Mouse (Mus musculus) midbrain, embryonic 16.5 days (tissue): ENCODE results near the gene Ect2l. TPM values are rescaled to one million over a fixed set of nuclear protein-coding genes. Genes with fewer than 3 reads are reported as not detected.

Source experiments
- ATAC-seq: fragments of 200-750 bp; cut with Nextera tagmentation; 2 replicates; pipeline ENCODE4 v1.8.0; 2017; ENCODE audit warnings: moderate TSS enrichment
- H3K27ac ChIP-seq: fragments of 300-500 bp; sonication (generic); 2 replicates; pipeline ENCODE4 v1.5.1; 2014; ENCODE audit warnings: mild to moderate bottlenecking, low read length, mixed read lengths
- H3K27me3 ChIP-seq: fragments of 300-500 bp; sonication (generic); 2 replicates; pipeline ENCODE4 v1.6.1; 2014; ENCODE audit warnings: low read depth, low read length, mixed read lengths; ENCODE audit not compliant: control insufficient read depth, insufficient read depth
- H3K36me3 ChIP-seq: fragments of 300-500 bp; sonication (generic); 2 replicates; pipeline ENCODE4 v1.6.1; 2014; ENCODE audit warnings: mild to moderate bottlenecking, low read length, moderate library complexity, mixed read lengths; ENCODE audit not compliant: control insufficient read depth, insufficient read depth
- H3K4me1 ChIP-seq: fragments of 300-500 bp; sonication (generic); 2 replicates; pipeline ENCODE4 v1.6.1; 2014; ENCODE audit warnings: mild to moderate bottlenecking, low read length, mixed read lengths; ENCODE audit not compliant: control insufficient read depth, insufficient read depth
- H3K4me2 ChIP-seq: fragments of 300-500 bp; sonication (generic); 2 replicates; pipeline ENCODE4 v1.6.1; 2014; ENCODE audit warnings: mild to moderate bottlenecking, low read length, mixed read lengths
- H3K4me3 ChIP-seq: fragments of 300-500 bp; sonication (generic); 2 replicates; pipeline ENCODE4 v1.5.1; 2014; ENCODE audit warnings: low read depth, mild to moderate bottlenecking, low read length, moderate library complexity, mixed read lengths
- H3K9ac ChIP-seq: fragments of 300-500 bp; sonication (generic); 2 replicates; pipeline ENCODE4 v1.6.1; 2014; ENCODE audit warnings: low read depth, low read length, mixed read lengths
- H3K9me3 ChIP-seq: fragments of 300-500 bp; sonication (generic); replicated peaks from 2 replicates; pipeline ENCODE4 v1.6.1; 2014; ENCODE audit warnings: mild to moderate bottlenecking, low read length, mixed read lengths; ENCODE audit not compliant: control insufficient read depth, poor library complexity, severe bottlenecking
- WGBS: fragments of 180-500 bp; shearing (Covaris S2); extraction: QIAGEN DNeasy Blood & Tissue Kit; methylation state at CpG from one replicate; pipeline ENCODE4 v1.1.7; 2014; 5-methylcytosine and 5-hydroxymethylcytosine counted together
- polyA plus RNA-seq: library from polyadenylated mRNA; unstranded; fragments of >200 nt; fragmentation: Nextera tagmentation; extraction: Ambion mirVana; gene quantifications from 2 replicates; pipeline ENCODE4 v1.2.1, GENCODE M21; 2015

Ect2l gene
- 0.32 and 0.33 TPM in 2 replicates for polyA plus RNA-seq

DNA sequence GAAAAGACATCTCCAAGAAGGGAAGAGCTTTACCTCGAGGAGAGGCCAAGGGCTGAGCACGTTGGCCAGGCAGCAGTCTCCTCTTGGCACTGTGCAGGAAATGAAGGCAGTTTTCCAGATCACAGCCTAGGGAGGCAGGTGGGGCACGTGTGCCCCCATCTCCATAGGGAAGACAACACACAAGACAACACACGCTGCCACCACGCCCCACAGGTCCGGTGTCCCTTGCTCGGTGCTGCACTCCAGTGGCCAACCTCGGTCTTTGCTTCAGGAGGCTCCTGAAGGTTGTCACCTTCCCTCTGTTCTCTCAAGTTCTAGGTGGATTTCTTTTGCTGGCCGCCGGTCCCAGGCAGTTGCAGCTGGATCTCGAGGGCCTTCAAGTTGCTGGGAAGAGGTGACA lies at the start of gene Ect2l:
Ect2l (minus strand) TSS at position 165 of the 400 bp plus-strand sequence.
- H3K27ac ChIP-seq: no peak within 1 kb of the TSS
- no peaks in the 10 kb centered on the region for H3K27me3 ChIP-seq
- no peak for ATAC-seq
- H3K4me2 ChIP-seq: peak within 1 kb of the TSS; percentile 26; the same call in 1 of the 2 replicates
- no peak within 1 kb of the TSS for H3K9ac ChIP-seq
- no peak within 1 kb of the TSS for H3K4me3 ChIP-seq
- H3K4me1 ChIP-seq: no peaks in the 10 kb centered on the region
- 14% methylated on average over 11 of the region's 11 CpGs for WGBS
- no peaks in the 10 kb centered on the region; the same call in 1 of the 2 replicates for H3K36me3 ChIP-seq
- no peaks in the 10 kb centered on the region for H3K9me3 ChIP-seq

DNA sequence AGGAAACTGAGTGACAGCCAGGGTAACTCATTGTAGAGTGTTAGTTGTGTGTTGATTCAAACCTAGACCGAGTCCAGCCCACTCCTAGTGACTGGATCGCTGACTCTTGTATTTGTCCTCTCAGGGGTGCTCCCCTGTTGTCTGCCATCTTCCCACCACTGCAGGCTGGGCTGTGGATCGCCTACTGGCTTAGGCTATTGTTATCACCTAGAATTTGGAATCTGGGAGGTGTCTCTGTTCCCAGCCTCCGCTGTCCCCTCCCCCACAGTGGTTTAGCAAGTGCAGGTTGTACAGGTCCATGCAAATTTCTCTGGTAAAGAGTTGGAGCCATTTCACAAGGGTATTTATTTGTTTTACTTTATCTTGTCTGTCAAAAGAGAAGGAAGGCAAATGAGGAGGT lies 40.7 kb upstream of the Ect2l start:
- Histone ChIP-seq H3K27ac (no peak overlapping the region), H3K9me3 (no peaks in the 10 kb centered on the region), H3K27me3 (no peaks in the 10 kb centered on the region), H3K4me2 (no peak overlapping the region), H3K9ac (no peak overlapping the region), H3K4me3 (no peak overlapping the region), H3K36me3 (no peaks in the 10 kb centered on the region), H3K4me1 (no peaks in the 10 kb centered on the region)
- WGBS: 71% methylated on average over 4 of the region's 4 CpGs
- ATAC-seq: no peak

DNA sequence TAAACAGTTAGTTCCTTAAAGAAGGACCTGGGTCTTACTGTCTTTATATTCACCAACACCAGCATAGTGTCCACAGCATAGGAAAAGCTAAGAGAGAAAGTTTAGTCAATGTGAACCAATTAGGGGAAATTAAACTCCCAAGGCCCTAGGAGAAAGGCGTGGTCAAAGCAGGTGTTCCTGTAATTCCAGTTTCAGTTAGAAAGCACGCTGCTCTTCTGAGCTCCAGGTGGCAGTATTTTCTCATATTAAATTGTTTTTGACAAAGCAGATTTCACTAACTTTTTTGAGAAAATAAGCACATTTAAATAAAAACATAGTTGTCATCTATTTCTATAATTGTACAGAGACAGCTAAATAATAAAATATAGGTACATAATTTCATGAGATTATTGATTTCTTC lies 32.9 kb upstream of the Ect2l start:
- WGBS: 66% methylated on average over 2 of the region's 2 CpGs
- no peaks in the 10 kb centered on the region for H3K36me3 ChIP-seq
- no peak overlapping the region for H3K9ac ChIP-seq
- no peaks in the 10 kb centered on the region for H3K9me3 ChIP-seq
- ATAC-seq: no peak
- no peaks in the 10 kb centered on the region for H3K27me3 ChIP-seq
- no peak overlapping the region for H3K27ac ChIP-seq
- H3K4me1 ChIP-seq: no peaks in the 10 kb centered on the region
- no peak overlapping the region for H3K4me2 ChIP-seq
- no peak overlapping the region for H3K4me3 ChIP-seq

DNA sequence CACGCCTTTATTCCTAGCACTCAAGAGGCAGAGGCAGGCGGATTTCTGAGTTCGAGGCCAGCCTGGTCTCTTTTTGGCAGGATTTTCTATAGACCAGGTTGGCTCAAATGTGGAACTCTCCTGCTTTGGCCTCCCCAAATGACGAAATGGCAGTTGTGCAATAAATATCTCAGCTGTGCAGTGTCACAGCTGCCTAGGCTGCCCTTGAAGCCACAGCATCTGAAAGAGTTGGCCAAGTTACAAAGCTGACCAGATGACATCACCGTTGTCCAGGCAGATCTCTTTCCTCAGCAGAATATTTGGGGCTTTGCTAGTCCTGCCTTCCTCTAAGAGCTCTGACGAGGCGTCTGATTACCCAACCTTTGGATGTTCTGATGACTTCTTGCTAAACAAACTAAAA lies 26.5 kb upstream of the Ect2l start:
- no peak overlapping the region for H3K4me2 ChIP-seq
- no peak overlapping the region for H3K27ac ChIP-seq
- no peak overlapping the region for H3K4me3 ChIP-seq
- H3K9me3 ChIP-seq: no peaks in the 10 kb centered on the region
- no peak overlapping the region for H3K9ac ChIP-seq
- WGBS: 86% methylated on average over 7 of the region's 7 CpGs
- H3K36me3 ChIP-seq: no peaks in the 10 kb centered on the region
- ATAC-seq: no peak
- no peaks in the 10 kb centered on the region for H3K27me3 ChIP-seq
- H3K4me1 ChIP-seq: peaks cover 7% of the 10 kb centered on the region

- 85% methylated on average over 5 of the region's 5 CpGs for WGBS
Observed at GRCm38 (mm10) chr10:18236328-18236927, 25.7 kb upstream of the Ect2l start.

DNA sequence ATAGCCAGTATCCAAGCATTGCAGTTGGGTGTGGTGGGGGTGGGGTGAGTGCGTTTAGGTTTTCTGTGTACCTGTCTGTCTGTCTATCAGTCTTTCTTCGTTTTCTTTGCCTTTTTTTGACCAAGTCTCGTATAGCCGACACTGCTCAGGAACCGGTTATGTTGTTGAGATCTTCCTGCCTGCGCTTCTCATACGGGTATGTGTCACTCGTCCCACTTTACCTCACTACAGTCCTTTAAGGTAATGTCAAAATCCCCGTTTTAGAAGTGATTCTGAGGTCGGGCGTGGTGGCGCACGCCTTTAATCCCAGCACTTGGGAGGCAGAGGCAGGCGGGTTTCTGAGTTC lies 24.7 kb upstream of the Ect2l start:
- 11% methylated on average over 14 of the region's 14 CpGs for WGBS

More at GRCm38 (mm10) chr10:18236328-18236927, 25.7 kb upstream of the Ect2l start:
- Histone ChIP-seq H3K27me3 (no peaks in the 10 kb centered on the region), H3K4me3 (no peak overlapping the region), H3K9me3 (no peaks in the 10 kb centered on the region), H3K36me3 (no peaks in the 10 kb centered on the region), H3K27ac (no peak overlapping the region), H3K4me1 (peaks cover 7% of the 10 kb centered on the region), H3K4me2 (no peak overlapping the region), H3K9ac (no peak overlapping the region)
- no peak for ATAC-seq

GRCm38 (mm10) chr10:18234560-18235401 lies 24.1 kb upstream of the Ect2l start, which contains the start of gene Ccdc28a:
TSS of gene Ccdc28a (minus strand) at chr10:18234998.
- WGBS: 1% methylated on average over 41 of the region's 41 CpGs
- Histone ChIP-seq H3K36me3 (no peaks in the 10 kb centered on the region), H3K9ac (peak within 1 kb of the TSS; percentile 80), H3K27ac (peak within 1 kb of the TSS; percentile 89), H3K27me3 (no peaks in the 10 kb centered on the region), H3K4me3 (peak within 1 kb of the TSS; percentile 73), H3K4me2 (peak within 1 kb of the TSS; percentile 92), H3K9me3 (no peaks in the 10 kb centered on the region), H3K4me1 (peaks cover 7% of the 10 kb centered on the region)
- ATAC-seq: peak; percentile 99

More for the DNA sequence above, 24.7 kb upstream of the Ect2l start:
- Histone ChIP-seq H3K4me3 (peak overlapping the region; percentile 73), H3K36me3 (no peaks in the 10 kb centered on the region), H3K27me3 (no peaks in the 10 kb centered on the region), H3K9ac (peak overlapping the region; percentile 58; the same call in 1 of the 2 replicates), H3K4me2 (peak overlapping the region; percentile 57), H3K27ac (peak overlapping the region; percentile 89), H3K9me3 (no peaks in the 10 kb centered on the region), H3K4me1 (peaks cover 7% of the 10 kb centered on the region)
- peak; percentile 81 for ATAC-seq

DNA sequence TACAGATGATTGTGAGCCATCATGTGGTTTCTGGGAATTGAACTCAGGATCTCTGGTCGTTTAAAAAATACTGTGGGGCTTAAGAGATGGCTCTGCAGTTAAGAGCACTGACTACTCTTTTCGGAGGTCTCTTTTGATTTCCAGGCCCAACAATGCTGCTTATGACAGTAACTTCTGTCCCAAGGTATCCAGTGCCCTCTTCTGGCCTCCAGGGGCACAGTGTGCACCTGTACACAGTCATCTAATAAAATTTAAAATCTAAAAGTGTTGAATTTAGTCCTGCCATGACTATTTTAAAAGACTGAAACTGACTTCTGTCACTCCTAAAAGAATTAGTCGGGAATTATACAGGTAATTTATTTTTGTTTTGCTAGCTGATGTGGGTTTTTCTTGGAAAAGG lies 23.2 kb upstream of the Ect2l start:
- H3K4me3 ChIP-seq: no peak overlapping the region
- no peaks in the 10 kb centered on the region for H3K27me3 ChIP-seq
- peaks cover 7% of the 10 kb centered on the region for H3K4me1 ChIP-seq
- H3K36me3 ChIP-seq: no peaks in the 10 kb centered on the region
- WGBS: 54% methylated on average over 3 of the region's 3 CpGs
- H3K9ac ChIP-seq: no peak overlapping the region
- H3K27ac ChIP-seq: no peak overlapping the region
- no peaks in the 10 kb centered on the region for H3K9me3 ChIP-seq
- ATAC-seq: no peak
- peak overlapping the region; percentile 92 for H3K4me2 ChIP-seq

- Histone ChIP-seq H3K36me3 (no peaks in the 10 kb centered on the region), H3K4me3 (no peak overlapping the region), H3K9ac (no peak overlapping the region), H3K27me3 (no peaks in the 10 kb centered on the region), H3K4me2 (no peak overlapping the region), H3K4me1 (no peaks in the 10 kb centered on the region), H3K9me3 (no peaks in the 10 kb centered on the region), H3K27ac (no peak overlapping the region)
- 96% methylated on average over 3 of the region's 3 CpGs for WGBS
- ATAC-seq: no peak
Observed at GRCm38 (mm10) chr10:18224386-18224785, 13.7 kb upstream of the Ect2l start.
